Mouse (Mus musculus): ENCODE data around the gene Mup2. TPM values are rescaled to one million over a fixed set of nuclear protein-coding genes. Genes with fewer than 3 reads are reported as not detected.
"Not testable (repeated sequence)": the region's sequence is repeated elsewhere in the genome, so short reads cannot be mapped to it uniquely, and the experiment has no call there.

The Mup2 gene
- polyA plus RNA-seq (2016; fragmentation: Nextera tagmentation; extraction: Ambion mirVana) = not detected in 2 replicates

DNA sequence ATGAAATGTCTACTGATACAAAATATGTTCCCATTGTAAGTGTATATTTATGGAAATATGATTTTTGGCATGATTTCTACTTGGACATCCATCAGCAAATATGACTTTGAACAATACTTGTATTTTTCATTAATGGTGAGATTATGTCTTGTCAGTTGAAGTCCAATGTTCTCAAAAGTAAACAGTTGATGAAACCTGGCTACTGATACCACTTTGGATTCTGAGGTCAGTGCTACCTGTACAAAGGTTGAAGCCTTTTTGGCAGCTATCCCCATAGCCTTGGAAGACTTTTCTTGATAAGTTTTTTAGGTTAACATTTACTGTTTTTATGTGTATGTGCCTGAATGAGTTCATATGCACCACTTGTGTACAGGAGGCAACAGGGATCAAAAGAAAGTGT is at the start of gene Mup2:
TSS of gene Mup2 (minus strand) at position 101 of the 400 bp plus-strand sequence.
- not testable (repeated sequence) for H3K9ac ChIP-seq; H3K27ac ChIP-seq (ENCODE audit: poor library complexity, severe bottlenecking); H3K4me1 ChIP-seq (replicated peaks); H3K4me3 ChIP-seq; H3K36me3 ChIP-seq; H3K27me3 ChIP-seq (replicated peaks); H3K4me2 ChIP-seq; H3K9me3 ChIP-seq (replicated peaks); ATAC-seq (ENCODE audit: insufficient number of reproducible peaks, low FRiP score)

Other genes with a start within 250 kb of the Mup2 start
- 0.09 TPM in 1 of 2 replicates, not detected in the other for gene Slc46a2, start 239.2 kb downstream of the Mup2 start, polyA plus RNA-seq (2016; fragmentation: Nextera tagmentation; extraction: Ambion mirVana)
- not detected in 2 replicates for gene Mup4, start 193.6 kb downstream of the Mup2 start, polyA plus RNA-seq (2016; fragmentation: Nextera tagmentation; extraction: Ambion mirVana)
- gene Mup6, start 190.0 kb downstream of the Mup2 start, polyA plus RNA-seq (2016; fragmentation: Nextera tagmentation; extraction: Ambion mirVana) = not detected in 2 replicates
- not detected in 2 replicates for gene Mup7, start 83.8 kb downstream of the Mup2 start, polyA plus RNA-seq (2016; fragmentation: Nextera tagmentation; extraction: Ambion mirVana)
- not detected in 2 replicates for gene Mup8, start 68.3 kb upstream of the Mup2 start, polyA plus RNA-seq (2016; fragmentation: Nextera tagmentation; extraction: Ambion mirVana)